Mouse (Mus musculus): ENCODE measurements around the gene Trmt13.
A peak's percentile ranks its signal among the peaks of the same experiment; 100 is the strongest.

Gene Trmt13

DNA sequence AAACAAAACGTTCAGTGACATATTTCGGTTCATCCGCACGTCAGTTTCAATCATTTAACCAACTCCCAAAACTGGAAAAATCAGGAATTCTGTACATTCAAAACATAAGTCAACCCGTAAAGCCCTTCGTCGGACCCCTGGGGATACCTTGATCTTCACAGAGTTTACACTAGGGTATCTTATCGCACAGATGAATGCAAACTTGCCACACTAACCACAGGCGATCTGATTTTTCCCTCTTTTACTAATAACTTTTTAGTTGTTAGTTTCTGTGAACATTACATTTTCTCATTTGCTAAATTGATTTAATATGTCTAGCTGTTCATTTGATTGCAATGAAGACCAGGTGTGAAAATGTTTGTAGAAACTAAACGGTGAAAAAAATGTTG, 18.8 kb downstream of the Trmt13 start:
- no peak for TF ChIP-seq GATA4 (IDR thresholded peaks at IDR 0.05; ENCODE audit: insufficient replicate concordance, low read length)

- TF ChIP-seq GATA4 (IDR thresholded peaks at IDR 0.05; ENCODE audit: insufficient replicate concordance, low read length), result peak; percentile 45; the same call in 1 of the 2 replicates
Measured at GRCm38 (mm10) chr3:116594728-116595602, 19.4 kb downstream of the Trmt13 start, which contains the start of gene Sass6. Sass6 (plus strand) TSS chr3:116594982.

DNA sequence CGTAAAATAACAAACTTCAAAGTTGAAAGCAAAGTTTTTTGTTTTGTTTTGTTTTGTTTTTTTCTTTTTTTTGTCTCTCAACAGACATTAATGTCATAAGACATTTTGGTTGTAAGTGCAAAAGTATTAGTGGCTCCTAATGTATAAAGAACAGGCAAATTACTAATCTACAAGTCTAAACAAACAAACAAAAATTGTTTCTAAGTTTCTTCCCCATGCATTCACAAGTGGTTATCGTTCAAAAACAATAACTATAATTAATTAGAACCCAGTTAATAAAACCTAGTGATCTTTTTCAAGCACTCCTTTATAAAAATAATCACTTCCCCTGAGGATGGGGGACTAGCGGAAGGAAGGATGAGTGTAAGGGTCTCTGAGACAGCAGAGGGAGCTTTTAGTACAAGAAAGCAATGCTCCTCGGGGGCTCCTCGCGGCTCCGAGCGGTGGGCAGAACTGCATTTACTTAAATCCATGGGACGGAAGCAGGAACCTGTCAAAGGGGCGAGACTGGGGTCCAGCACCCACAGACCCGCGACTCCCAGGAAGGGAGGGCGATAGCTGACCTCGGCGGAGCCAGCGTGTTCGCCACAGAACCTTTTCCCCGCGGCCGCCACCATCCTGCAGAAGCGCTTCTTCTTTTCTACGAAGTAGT, 20.2 kb downstream of the Trmt13 start:
- no peak for TF ChIP-seq GATA4 (IDR thresholded peaks at IDR 0.05; ENCODE audit: insufficient replicate concordance, low read length)

- no peak for TF ChIP-seq GATA4 (IDR thresholded peaks at IDR 0.05; ENCODE audit: insufficient replicate concordance, low read length)
Measured at GRCm38 (mm10) chr3:116582201-116582600, 32.2 kb downstream of the Trmt13 start.

GRCm38 (mm10) chr3:116577286-116577685, 37.1 kb downstream of the Trmt13 start:
- no peak for TF ChIP-seq GATA4 (IDR thresholded peaks at IDR 0.05; ENCODE audit: insufficient replicate concordance, low read length)

- no peak for TF ChIP-seq GATA4 (IDR thresholded peaks at IDR 0.05; ENCODE audit: insufficient replicate concordance, low read length)
Measured at GRCm38 (mm10) chr3:116570628-116571027, 43.8 kb downstream of the Trmt13 start.

GRCm38 (mm10) chr3:116563095-116563492, 51.3 kb downstream of the Trmt13 start:
- no peak for TF ChIP-seq GATA4 (IDR thresholded peaks at IDR 0.05; ENCODE audit: insufficient replicate concordance, low read length)

DNA sequence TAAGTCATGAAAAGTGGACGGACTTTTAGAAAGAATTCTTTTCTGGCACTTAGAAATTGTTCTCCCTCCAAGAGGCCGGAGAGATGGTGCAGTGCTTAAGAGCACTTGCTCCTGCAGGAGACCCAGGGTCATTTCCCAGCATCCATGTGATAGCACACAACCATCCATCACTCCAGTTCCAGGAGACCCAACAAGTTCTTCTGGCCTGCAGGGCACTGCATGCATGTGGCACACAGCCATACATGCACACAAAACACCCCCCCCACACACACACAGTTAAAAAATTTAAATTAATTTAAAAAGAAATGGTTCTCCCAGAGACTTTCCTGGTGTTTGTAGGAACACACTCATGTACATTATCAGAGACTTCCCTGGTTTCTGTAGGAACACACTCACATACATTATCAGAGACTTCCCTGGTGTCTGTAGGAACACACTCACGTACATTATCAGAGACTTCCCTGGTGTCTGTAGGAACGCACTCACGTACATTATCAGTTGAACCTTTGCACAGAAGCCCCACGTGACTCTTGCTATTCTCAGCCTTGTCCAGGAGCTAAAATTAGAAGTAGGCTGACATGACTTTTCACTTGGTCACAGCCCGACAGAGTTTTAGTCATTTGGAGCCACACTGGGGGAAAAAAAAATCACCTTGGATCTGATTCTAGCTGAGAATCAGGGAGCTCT, 51.8 kb downstream of the Trmt13 start, which contains the start of gene Lrrc39:
Lrrc39 (plus strand) TSS at position 566 of the 687 bp plus-strand sequence.
- 0 out of 2 replicates have a peak, but pooled peaks have one; percentile 35 for TF ChIP-seq GATA4 (IDR thresholded peaks at IDR 0.05; ENCODE audit: insufficient replicate concordance, low read length)

GRCm38 (mm10) chr3:116551362-116551761, 63.0 kb downstream of the Trmt13 start:
- no peak for TF ChIP-seq GATA4 (IDR thresholded peaks at IDR 0.05; ENCODE audit: insufficient replicate concordance, low read length)

DNA sequence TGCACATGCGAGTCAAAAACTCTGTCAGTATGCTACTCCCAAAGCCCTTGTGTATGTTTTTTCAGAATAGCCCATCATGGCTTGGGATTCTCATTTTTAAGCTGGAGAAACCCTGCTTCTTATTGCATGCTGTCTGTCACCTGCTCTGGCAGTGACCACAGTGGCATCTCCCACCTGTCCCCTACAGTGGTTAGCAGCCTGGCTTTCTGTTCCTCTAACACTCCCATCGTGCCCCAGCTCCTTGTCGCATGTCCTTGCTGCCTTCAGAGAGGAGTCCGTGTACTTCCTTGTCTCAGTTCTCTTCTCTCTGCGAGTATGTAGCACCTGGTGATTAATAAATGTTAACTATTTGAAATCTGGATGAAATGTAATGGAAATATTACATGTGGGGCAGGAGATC, 67.0 kb downstream of the Trmt13 start:
- no peak for TF ChIP-seq GATA4 (IDR thresholded peaks at IDR 0.05; ENCODE audit: insufficient replicate concordance, low read length)

GRCm38 (mm10) chr3:116542532-116542931, 71.9 kb downstream of the Trmt13 start:
- TF ChIP-seq GATA4 (IDR thresholded peaks at IDR 0.05; ENCODE audit: insufficient replicate concordance, low read length), result no peak

DNA sequence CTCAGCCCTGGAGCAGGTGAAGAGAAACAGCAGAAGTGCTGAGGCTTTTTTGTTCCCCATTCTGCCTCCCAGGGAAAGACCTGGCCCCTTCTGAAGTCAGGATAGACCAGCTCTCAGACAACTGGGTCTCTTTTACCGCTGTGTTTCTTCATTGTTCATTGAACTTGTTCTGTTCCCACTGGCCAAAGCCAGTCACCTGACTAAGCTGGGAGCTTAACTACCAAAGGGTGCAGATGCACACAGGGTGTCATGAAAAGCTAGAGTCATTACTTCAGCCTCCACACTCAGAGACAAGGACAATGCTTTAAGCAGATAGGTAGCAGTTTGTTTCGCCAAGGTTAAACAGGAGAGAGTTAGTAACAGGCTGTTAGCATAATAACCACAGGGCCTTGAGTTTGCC, 72.3 kb downstream of the Trmt13 start:
- TF ChIP-seq GATA4 (IDR thresholded peaks at IDR 0.05; ENCODE audit: insufficient replicate concordance, low read length), result no peak

GRCm38 (mm10) chr3:116537200-116537573, 77.2 kb downstream of the Trmt13 start:
- TF ChIP-seq GATA4 (IDR thresholded peaks at IDR 0.05; ENCODE audit: insufficient replicate concordance, low read length), result no peak

- TF ChIP-seq GATA4 (IDR thresholded peaks at IDR 0.05; ENCODE audit: insufficient replicate concordance, low read length), result no peak
Measured at GRCm38 (mm10) chr3:116536428-116537199, 77.8 kb downstream of the Trmt13 start.
